Comparison of ENCODE assay signal across 9 mouse cellular contexts in the genomic region with DNA sequence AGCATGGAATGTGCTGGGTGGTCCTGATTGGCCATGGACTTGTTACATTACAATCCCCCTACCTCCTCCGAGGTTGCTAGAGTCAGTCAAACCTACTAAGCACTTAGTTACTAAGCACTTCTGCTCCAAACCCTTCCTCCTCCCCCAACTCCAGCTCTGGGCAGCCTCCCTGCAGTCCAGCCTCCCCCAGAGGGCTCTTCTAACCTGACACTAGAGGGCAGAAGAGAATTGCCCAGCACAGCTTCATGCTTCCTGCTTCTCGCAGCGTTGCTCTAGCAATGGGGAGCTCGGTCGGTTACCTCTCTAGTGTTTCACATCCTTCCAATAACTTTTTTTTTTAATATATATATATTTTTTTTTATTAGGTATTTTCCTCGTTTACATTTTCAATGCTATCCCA. TPM values are rescaled to one million over a fixed set of nuclear protein-coding genes. Genes with fewer than 3 reads are reported as not detected.
DNase-seq lines count a peak whose midpoint lies in the region; ATAC-seq and TF ChIP-seq lines count a peak whose summit lies in the region.
"Had no signal": no experiment of that assay in that cellular context is flagged by ENCODE, and none has a peak within 500 bp of the region (broad histone marks: within the 10 kb centered on the region; RNA-seq: fewer than 3 reads in every experiment).

No protein-coding gene starts in this region.

- H3K27ac ChIP-seq in lung, postnatal 0 days (ENCODE audit: low read length): no peak overlapping the region

- peaks cover 14% of the 10 kb centered on the region; the same call in 1 of the 2 replicates for H3K4me1 ChIP-seq in lung, postnatal 0 days (ENCODE audit: insufficient read depth, low read depth, low read length)

- no peak overlapping the region for H3K4me2 ChIP-seq in lung, postnatal 0 days (replicated peaks; ENCODE audit: low read depth, low read length)

- H3K9ac ChIP-seq in lung, postnatal 0 days (replicated peaks; ENCODE audit: low read depth): no peak overlapping the region

- H3K4me3 ChIP-seq in lung, postnatal 0 days (ENCODE audit: low read depth, low read length): no peak overlapping the region

- no peak for TF ChIP-seq EP300 in lung, postnatal 0 days (IDR thresholded peaks at IDR 0.05)

- DNase-seq in adrenal gland, postnatal 14 days: peak; percentile 60
- no peak for DNase-seq in adrenal gland, postnatal 25 days
- peak; percentile 41 to 44 for DNase-seq in spleen, adult 18-20 months
- DNase-seq in spleen, postnatal 14 days (ENCODE audit: low spot score in 2 of 2): no peak
- DNase-seq in lung, postnatal 0 days (ENCODE audit: low spot score): peak; percentile 71
- peak; percentile 71 for DNase-seq in thymus, postnatal 25 days
- no peak for DNase-seq in urinary bladder, adult 2 months (ENCODE audit: low spot score)
- no peak for DNase-seq in layer of hippocampus, adult 18-20 months (ENCODE audit: low spot score in 2 of 2)
- DNase-seq: right cerebral cortex, adult 18-20 months had no signal

- TF ChIP-seq CTCF in lung, postnatal 0 days (IDR thresholded peaks at IDR 0.05): peak; percentile 76

- WGBS in lung, postnatal 0 days: 43% methylated on average over 6 of the region's 6 CpGs

- ATAC-seq in lung, postnatal 0 days: peak; percentile 54

- H3K27me3 ChIP-seq in lung, postnatal 0 days (replicated peaks; ENCODE audit: insufficient read depth, low read length): no peaks in the 10 kb centered on the region

- H3K9me3 ChIP-seq in lung, postnatal 0 days (ENCODE audit: low read length): no peaks in the 10 kb centered on the region

- H3K36me3 ChIP-seq in lung, postnatal 0 days (ENCODE audit: insufficient read depth, low read length): no peaks in the 10 kb centered on the region

RNA-seq across cellular contexts. Expression of a gene that starts 39.5 kb away (rescaled TPM):
- 49.4 and 61.1 TPM in 2 replicates for total RNA-seq in adrenal gland, postnatal 14 days (2021)
- 67.6 and 69.4 TPM in 2 replicates for total RNA-seq in adrenal gland, postnatal 25 days (2021)
- 83.1 and 101 TPM in 2 replicates for polyA plus RNA-seq in lung, postnatal 0 days (2015; fragmentation: Nextera tagmentation; extraction: Ambion mirVana)
- 125 and 127 TPM in 2 replicates for polyA plus RNA-seq in urinary bladder, adult 2 months (2012; rRNA removed)
- total RNA-seq in layer of hippocampus, adult 18-20 months (2021): 10 to 100 TPM; 68.3 to 69.9 TPM

Comparison
In these comparisons a context has a peak if more than half of its experiments do, and no peak if none do; other contexts are left out.
1. DNase-seq: peak in adrenal gland, postnatal 14 days (single experiment), spleen, adult 18-20 months (2 of 2), lung, postnatal 0 days (single experiment) and thymus, postnatal 25 days (single experiment); none in adrenal gland, postnatal 25 days (single experiment), spleen, postnatal 14 days (0 of 2), urinary bladder, adult 2 months (single experiment) and layer of hippocampus, adult 18-20 months (0 of 2).